Mouse (Mus musculus): ENCODE data around the gene Pspn. TPM values are rescaled to one million over a fixed set of nuclear protein-coding genes. Genes with fewer than 3 reads are reported as not detected.

Pspn gene
- total RNA-seq (2023): not detected

DNA sequence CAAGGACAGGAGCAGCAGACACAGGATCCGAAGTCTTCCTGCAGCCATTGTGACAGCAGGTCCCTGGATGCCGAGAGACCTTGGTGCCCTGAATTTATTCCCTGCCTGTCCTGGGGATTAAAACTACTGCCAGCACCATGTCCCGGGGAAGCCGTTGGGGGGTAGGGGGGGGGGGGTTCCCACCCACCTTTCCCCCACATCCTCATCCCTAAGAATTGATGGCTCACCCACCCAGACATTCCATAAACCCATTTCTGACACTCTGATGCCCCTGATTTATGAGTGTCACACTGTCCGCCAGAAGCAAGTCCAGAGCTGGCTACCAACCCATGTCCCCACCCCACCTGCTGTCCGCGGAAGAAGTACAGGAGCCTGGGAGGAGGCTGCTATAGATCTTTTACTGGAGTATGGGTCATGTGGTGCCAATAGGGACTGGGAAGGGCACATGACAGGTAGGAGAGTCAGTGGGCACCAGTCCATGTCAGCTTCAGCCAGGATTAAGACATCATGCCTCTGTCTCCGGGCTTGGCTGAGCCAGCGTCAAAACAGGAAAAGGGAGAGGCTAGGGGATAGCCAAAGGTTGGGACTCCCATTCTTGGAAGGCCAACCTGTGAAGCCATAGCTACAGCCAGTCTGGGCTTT is at the start of gene Pspn:
TSS of gene Pspn (minus strand) at position 51 of the 642 bp plus-strand sequence.

DNA sequence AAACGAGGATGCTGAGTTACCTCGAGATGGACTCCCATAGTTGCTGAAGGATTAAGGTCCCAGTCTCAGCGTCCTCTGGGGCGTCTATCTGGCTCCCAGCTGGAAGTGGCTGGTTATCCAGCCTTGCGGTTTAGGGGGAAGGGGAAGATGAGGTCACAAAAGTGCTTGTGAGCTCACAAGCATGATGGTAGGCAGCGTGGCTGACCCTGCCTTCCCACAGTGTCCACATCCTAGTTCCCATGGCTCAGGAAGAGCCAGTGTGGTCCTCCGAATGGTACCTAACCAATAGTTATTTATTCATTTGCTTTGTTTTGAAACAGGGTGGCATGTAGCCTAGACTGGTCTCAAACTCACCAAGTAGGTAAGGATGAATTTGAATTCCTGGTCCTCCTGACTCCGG is 41.7 kb upstream of the Pspn start, which contains the start of gene Slc25a41:
TSS of gene Slc25a41 (minus strand) at position 101 of the 400 bp plus-strand sequence.

GRCm38 (mm10) chr17:57030931-57031660 is 31.3 kb upstream of the Pspn start, which contains the start of gene Khsrp:
Gene Khsrp, minus strand, starts transcription at chr17:57031522.

DNA sequence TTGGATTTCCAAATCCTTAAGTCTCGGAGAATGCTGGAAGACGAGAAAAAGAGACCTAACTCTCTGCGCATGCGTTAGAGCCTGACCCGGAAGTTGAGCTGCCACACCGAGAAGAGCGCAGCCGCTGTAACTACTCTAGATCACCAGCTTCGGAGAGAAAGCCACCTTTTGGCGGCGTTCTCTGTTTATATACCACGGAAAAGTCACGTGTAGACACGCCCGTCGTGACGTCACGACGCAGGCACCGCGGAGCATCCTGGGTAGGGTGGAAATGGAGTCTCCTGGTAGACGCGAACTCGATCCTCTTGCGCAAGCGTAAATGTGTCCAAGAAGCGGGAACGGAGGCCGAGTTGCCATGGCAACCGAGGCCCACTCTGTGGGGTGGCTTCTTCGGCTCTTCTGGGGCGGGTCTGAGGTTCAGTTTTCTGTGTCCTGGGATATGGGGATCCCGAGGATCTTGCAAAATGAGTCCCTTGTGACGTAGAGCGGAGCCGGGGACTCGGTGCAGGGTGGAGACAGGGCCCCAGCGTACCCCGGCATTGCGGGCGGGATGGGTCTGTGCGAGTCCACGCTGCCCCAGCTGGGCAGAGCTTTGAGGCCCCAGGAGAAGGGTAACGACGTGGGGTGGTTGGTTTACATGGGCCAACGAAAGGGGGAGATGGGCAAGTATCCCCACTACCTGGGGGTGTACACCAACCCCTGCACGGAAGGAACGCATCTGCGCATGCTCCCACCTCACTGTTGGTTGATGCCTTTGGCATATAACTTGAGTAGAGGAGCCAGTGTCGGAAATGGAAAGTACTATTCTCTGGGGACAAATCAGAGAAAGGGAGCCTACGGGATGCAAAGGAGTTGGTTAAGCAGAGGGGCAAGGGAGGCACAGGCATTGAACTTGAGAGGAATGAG is 11.7 kb upstream of the Pspn start, which contains the start of the genes Gtf2f1 and Gm17949:
TSS of gene Gtf2f1 (minus strand) at position 53 of the 906 bp plus-strand sequence.
TSS of gene Gm17949 (plus strand) at position 234 of the 906 bp plus-strand sequence.

GRCm38 (mm10) chr17:56997029-56997667 is 2.7 kb downstream of the Pspn start, which contains the start of gene Alkbh7:
Gene Alkbh7, plus strand, starts transcription at chr17:56997339.

DNA sequence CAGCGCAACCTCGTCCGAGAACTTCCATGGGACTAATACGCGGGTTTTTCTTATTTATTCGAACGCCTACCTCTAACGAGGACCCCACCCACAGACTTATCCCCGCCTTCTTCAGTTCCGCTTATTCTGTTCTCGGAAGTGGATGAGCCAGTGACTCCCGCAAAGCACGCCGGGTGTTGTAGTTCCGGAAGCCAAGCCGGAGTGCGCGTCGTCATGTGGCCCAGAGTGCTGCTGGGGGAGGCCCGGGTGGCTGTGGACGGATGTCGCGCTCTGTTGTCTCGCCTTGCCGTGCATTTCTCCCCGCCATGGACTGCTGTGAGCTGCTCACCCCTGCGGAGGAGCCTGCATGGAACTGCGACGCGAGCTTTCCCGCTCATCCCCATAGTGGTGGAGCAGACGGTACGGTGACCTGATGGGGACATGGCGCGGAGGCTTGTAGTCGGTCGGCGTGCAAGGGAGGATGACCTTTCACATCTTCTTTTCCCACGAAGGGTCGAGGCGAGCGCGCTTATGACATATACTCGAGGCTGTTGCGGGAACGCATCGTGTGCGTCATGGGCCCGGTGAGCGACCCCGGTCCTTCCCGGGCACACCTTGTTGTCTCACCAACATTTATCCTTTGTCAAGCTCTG is 9.6 kb downstream of the Pspn start, which contains the start of gene Clpp:
TSS of gene Clpp (plus strand) at position 191 of the 632 bp plus-strand sequence.

DNA sequence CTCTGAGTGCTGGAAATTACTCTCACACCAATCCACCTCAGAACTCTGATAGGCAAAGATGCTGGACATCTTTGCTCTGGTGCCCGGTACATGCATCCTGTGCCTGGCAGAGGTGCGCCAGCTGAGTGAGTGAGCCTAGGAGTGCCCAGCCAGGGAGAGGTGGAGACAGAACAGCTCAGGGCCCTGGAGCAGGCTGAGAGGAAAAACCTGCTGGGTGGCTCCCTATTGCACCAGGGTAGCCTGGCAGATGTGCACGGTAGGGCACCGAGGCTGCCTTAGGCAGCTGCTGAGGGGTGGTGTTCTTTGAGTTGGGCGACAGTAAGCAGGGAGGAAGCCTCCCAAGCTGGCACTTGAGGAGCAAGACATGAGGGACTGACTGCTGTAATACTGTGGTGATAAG is 17.8 kb downstream of the Pspn start, which contains the start of gene Acer1:
TSS of gene Acer1 (minus strand) at position 114 of the 400 bp plus-strand sequence.

Other genes starting within 250 kb of the Pspn start
- gene Nrtn, start 242.5 kb downstream of the Pspn start, total RNA-seq (2023): not detected
- gene Dus3l, start 235.3 kb downstream of the Pspn start, total RNA-seq (2023): 10 to 100 TPM; 83.2 to 86.6 TPM
- gene Prr22, start 229.8 kb downstream of the Pspn start, total RNA-seq (2023): 1 to 10 TPM in 1 of 2 experiments, under 1 TPM in 1; 0.65 to 1.7 TPM
- gene Rfx2, start 169.0 kb downstream of the Pspn start, total RNA-seq (2023): 10 to 100 TPM in 1 of 2 experiments, 1 to 10 TPM in 1; 7.3 to 12.0 TPM
- not detected for gene Acsbg2, start 125.6 kb downstream of the Pspn start, total RNA-seq (2023)
- gene 1700061G19Rik, start 124.5 kb downstream of the Pspn start, total RNA-seq (2023): not detected
- 10 to 100 TPM; 37.1 to 41.8 TPM for gene Mllt1, start 64.6 kb downstream of the Pspn start, total RNA-seq (2023)
- not detected for gene Acer1, start 17.9 kb downstream of the Pspn start, total RNA-seq (2023)
- gene Clpp, start 9.7 kb downstream of the Pspn start, total RNA-seq (2023): 10 to 100 TPM; 34.6 to 38.3 TPM
- 10 to 100 TPM; 15.6 to 22.2 TPM for gene Alkbh7, start 2.7 kb downstream of the Pspn start, total RNA-seq (2023)
- 10 to 100 TPM; 45.6 to 53.8 TPM for gene Gtf2f1, start 11.3 kb upstream of the Pspn start, total RNA-seq (2023)
- gene Gm17949, start 11.5 kb upstream of the Pspn start, total RNA-seq (2023): not detected
- 100 to 1,000 TPM; 141 to 144 TPM for gene Khsrp, start 31.5 kb upstream of the Pspn start, total RNA-seq (2023)
- not detected for gene Slc25a41, start 41.6 kb upstream of the Pspn start, total RNA-seq (2023)
- gene Crb3, start 59.1 kb upstream of the Pspn start, total RNA-seq (2023): 10 to 100 TPM; 13.3 to 14.6 TPM
- 10 to 100 TPM; 20.6 to 25.6 TPM for gene Slc25a23, start 59.8 kb upstream of the Pspn start, total RNA-seq (2023)
- gene Dennd1c, start 78.5 kb upstream of the Pspn start, total RNA-seq (2023): 100 to 1,000 TPM; 181 to 207 TPM
- gene Tubb4a, start 87.8 kb upstream of the Pspn start, total RNA-seq (2023): under 1 TPM; 0.46 to 0.50 TPM
- under 1 TPM; 0.55 to 0.89 TPM for gene Tnfsf9, start 105.3 kb upstream of the Pspn start, total RNA-seq (2023)
- not detected for gene Cd70, start 149.8 kb upstream of the Pspn start, total RNA-seq (2023)
- gene Tnfsf14, start 194.2 kb upstream of the Pspn start, total RNA-seq (2023): under 1 TPM in 1 of 2 experiments, not detected in 1; 0.39 TPM
- 1 to 10 TPM in 1 of 2 experiments, under 1 TPM in 1; 0.59 to 1.2 TPM for gene C3, start 228.1 kb upstream of the Pspn start, total RNA-seq (2023)
- 10 to 100 TPM; 56.4 to 61.4 TPM for gene Gpr108, start 248.4 kb upstream of the Pspn start, total RNA-seq (2023)
- 10 to 100 TPM; 10.8 to 14.3 TPM for gene Trip10, start 249.4 kb upstream of the Pspn start, total RNA-seq (2023)